Mouse (Mus musculus) kidney, postnatal 4 days (tissue): ENCODE measurements at regions not wholly inside any gene's neighbourhood (a gene's known extent, or its start where the extent isn't known, plus 50 kb on each side); places are given as distances from the start of the nearest gene placed in this dataset.
"Not testable (repeated sequence)": the region's sequence is repeated elsewhere in the genome, so short reads cannot be mapped to it uniquely, and the experiment has no call there.

ENCODE experiments used
- DNase-seq, 2 experiments: peaks; one replicate each; pipeline ENCODE4 v3.0.0; 2021; ENCODE audit warnings: mixed read lengths in 2 of 2

- not testable (repeated sequence) for DNase-seq
These were observed 52.3 kb upstream of the Cttnbp2 start for GRCm38 (mm10) chr6:18566934-18567333.

GRCm38 (mm10) chr6:18569221-18569620 is 54.6 kb upstream of the Cttnbp2 start:
- no peak for DNase-seq

GRCm38 (mm10) chr6:18578501-18578900 is 63.9 kb upstream of the Cttnbp2 start:
- DNase-seq = no peak

GRCm38 (mm10) chr6:18589436-18589835 is 74.8 kb upstream of the Cttnbp2 start:
- DNase-seq = no peak

- no peak for DNase-seq
These were observed 82.0 kb upstream of the Cttnbp2 start for GRCm38 (mm10) chr6:18596680-18597079.

- no peak for DNase-seq
These were observed 85.0 kb upstream of the Cttnbp2 start for GRCm38 (mm10) chr6:18599626-18600025.

- DNase-seq = peak; percentile 49 to 66
These were observed 87.3 kb upstream of the Cttnbp2 start for GRCm38 (mm10) chr6:18601926-18602325.

- no peak for DNase-seq
These were observed 107.0 kb upstream of the Cttnbp2 start for GRCm38 (mm10) chr6:18621372-18622262.

GRCm38 (mm10) chr6:18628591-18628990 is 113.9 kb upstream of the Cttnbp2 start:
- DNase-seq = no peak

GRCm38 (mm10) chr6:18633540-18634200 is 119.0 kb upstream of the Cttnbp2 start:
- no peak for DNase-seq

- no peak for DNase-seq
These were observed 125.2 kb upstream of the Cttnbp2 start for GRCm38 (mm10) chr6:18639712-18640383.

GRCm38 (mm10) chr6:18648898-18649591 is 134.4 kb upstream of the Cttnbp2 start:
- DNase-seq = no peak

- no peak for DNase-seq
These were observed 136.7 kb upstream of the Cttnbp2 start for GRCm38 (mm10) chr6:18651319-18651718.

GRCm38 (mm10) chr6:18652006-18652601 is 137.5 kb upstream of the Cttnbp2 start:
- DNase-seq = no peak

GRCm38 (mm10) chr6:18654275-18654674 is 139.6 kb upstream of the Cttnbp2 start:
- no peak for DNase-seq

- DNase-seq = no peak
These were observed 141.6 kb upstream of the Cttnbp2 start for GRCm38 (mm10) chr6:18656202-18656601.

- DNase-seq = no peak
These were observed 142.2 kb upstream of the Cttnbp2 start for GRCm38 (mm10) chr6:18656772-18657401.

- no peak for DNase-seq
These were observed 150.0 kb upstream of the Cttnbp2 start for GRCm38 (mm10) chr6:18664687-18665086.

GRCm38 (mm10) chr6:18665992-18666391 is 151.3 kb upstream of the Cttnbp2 start:
- no peak for DNase-seq

GRCm38 (mm10) chr6:18666543-18666942 is 151.9 kb upstream of the Cttnbp2 start:
- DNase-seq = no peak

GRCm38 (mm10) chr6:18670677-18671076 is 156.0 kb upstream of the Cttnbp2 start:
- no peak for DNase-seq
